Mouse (Mus musculus) heart, embryonic 16.5 days (tissue): ENCODE data around the gene Rab36. TPM values are rescaled to one million over a fixed set of nuclear protein-coding genes. Genes with fewer than 3 reads are reported as not detected.

Experiments used
- ATAC-seq: fragments of 200-750 bp; cut with Nextera tagmentation; replicated peaks from 2 replicates; pipeline ENCODE4 v1.8.0; 2017; ENCODE audit warnings: moderate number of reproducible peaks; ENCODE audit not compliant: insufficient read depth, low FRiP score; ENCODE audit errors: extremely low read depth
- H3K27ac ChIP-seq: fragments of 300-500 bp; sonication (generic); 2 replicates; pipeline ENCODE4 v1.5.1; 2014; ENCODE audit warnings: mild to moderate bottlenecking, low read length, control low read depth, moderate library complexity
- H3K27me3 ChIP-seq: fragments of 300-500 bp; sonication (generic); 2 replicates; pipeline ENCODE4 v1.6.1; 2014; ENCODE audit warnings: low read length, mixed read lengths; ENCODE audit not compliant: control insufficient read depth, insufficient read depth
- H3K36me3 ChIP-seq: fragments of 300-500 bp; sonication (generic); 2 replicates; pipeline ENCODE4 v1.6.1; 2014; ENCODE audit not compliant: control insufficient read depth, insufficient read depth
- H3K4me1 ChIP-seq: fragments of 300-500 bp; sonication (generic); 2 replicates; pipeline ENCODE4 v1.6.1; 2014; ENCODE audit warnings: low read length, mixed read lengths; ENCODE audit not compliant: control insufficient read depth, insufficient read depth
- H3K4me2 ChIP-seq: fragments of 300-500 bp; sonication (generic); 2 replicates; pipeline ENCODE4 v1.6.1; 2014; ENCODE audit warnings: low read depth, mild to moderate bottlenecking, control low read depth, low read length
- H3K4me3 ChIP-seq: fragments of 300-500 bp; sonication (generic); 2 replicates; pipeline ENCODE4 v1.5.1; 2014; ENCODE audit warnings: mild to moderate bottlenecking, control low read depth, low read length
- H3K9ac ChIP-seq: fragments of 300-500 bp; sonication (generic); 2 replicates; pipeline ENCODE4 v1.6.1; 2014; ENCODE audit warnings: low read length, control low read depth
- H3K9me3 ChIP-seq: fragments of 300-500 bp; sonication (generic); replicated peaks from 2 replicates; pipeline ENCODE4 v1.6.1; 2016; ENCODE audit warnings: low read length; ENCODE audit not compliant: control insufficient read depth
- WGBS: fragments of 180-500 bp; shearing (Covaris S2); extraction: QIAGEN DNeasy Blood & Tissue Kit; methylation state at CpG from one replicate; pipeline ENCODE4 v1.1.7; 2014; 5-methylcytosine and 5-hydroxymethylcytosine counted together
- polyA plus RNA-seq: library from polyadenylated mRNA; unstranded; fragments of >200 nt; fragmentation: Nextera tagmentation; extraction: Ambion mirVana; gene quantifications from 2 replicates; pipeline ENCODE4 v1.2.1, GENCODE M21; 2015

Rab36 gene
- polyA plus RNA-seq, 1 experiment from 2014 or later = 1.7 TPM

DNA sequence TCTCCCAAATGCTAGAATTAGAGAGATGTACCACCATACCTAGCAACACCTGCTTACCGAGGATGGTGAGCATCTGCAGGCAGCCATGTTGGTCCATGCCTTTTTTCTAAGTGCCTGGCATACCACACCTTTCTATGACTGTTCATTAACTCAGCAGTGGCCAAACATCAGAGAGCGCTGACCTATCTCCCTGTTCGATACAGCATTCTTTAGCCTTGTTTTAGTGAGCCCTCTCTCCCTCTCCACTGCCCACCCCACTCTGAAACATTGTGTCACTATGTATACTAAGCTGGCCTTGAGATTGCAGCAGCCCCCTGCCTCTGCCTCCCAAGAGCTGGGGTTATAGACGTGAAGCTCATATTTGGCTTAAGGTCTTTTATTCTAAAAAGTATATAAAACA, 16.8 kb downstream of the Rab36 start:
- H3K4me2 ChIP-seq = no peak overlapping the region
- H3K27me3 ChIP-seq = peaks cover 36% of the 10 kb centered on the region
- H3K27ac ChIP-seq = no peak overlapping the region
- H3K9me3 ChIP-seq = no peaks in the 10 kb centered on the region
- H3K4me1 ChIP-seq = peaks cover 13% of the 10 kb centered on the region
- 63% methylated on average over 4 of the region's 4 CpGs for WGBS
- no peak overlapping the region for H3K4me3 ChIP-seq
- H3K36me3 ChIP-seq = no peaks in the 10 kb centered on the region
- ATAC-seq = no peak
- no peak overlapping the region for H3K9ac ChIP-seq

DNA sequence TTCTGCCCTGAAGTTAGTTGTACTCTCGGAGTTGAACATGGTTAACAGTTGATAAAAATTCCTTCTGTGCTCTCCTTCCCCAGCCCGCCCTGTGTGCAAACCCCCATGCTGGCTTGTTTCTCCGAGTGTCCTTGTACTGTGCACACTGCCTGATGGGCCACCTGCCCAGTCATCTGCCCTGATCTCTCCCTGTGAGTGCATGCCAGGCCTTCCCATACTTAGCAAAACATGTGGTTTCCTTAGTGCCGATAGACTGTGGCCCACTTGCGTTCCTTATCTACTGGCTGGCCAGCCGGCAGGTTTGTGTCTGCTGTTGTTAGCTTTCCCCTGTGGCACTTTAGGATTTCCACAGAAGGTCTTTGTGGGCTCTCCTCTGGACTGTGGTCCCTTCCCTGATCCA, 17.3 kb downstream of the Rab36 start:
- peaks cover 13% of the 10 kb centered on the region for H3K4me1 ChIP-seq
- no peak overlapping the region for H3K9ac ChIP-seq
- H3K27me3 ChIP-seq = peaks cover 36% of the 10 kb centered on the region
- H3K9me3 ChIP-seq = no peaks in the 10 kb centered on the region
- H3K36me3 ChIP-seq = no peaks in the 10 kb centered on the region
- H3K4me3 ChIP-seq = no peak overlapping the region
- H3K4me2 ChIP-seq = peak overlapping the region; percentile 8; the same call in 1 of the 2 replicates
- 20% methylated on average over 6 of the region's 6 CpGs for WGBS
- peak; percentile 61 for ATAC-seq
- no peak overlapping the region for H3K27ac ChIP-seq

DNA sequence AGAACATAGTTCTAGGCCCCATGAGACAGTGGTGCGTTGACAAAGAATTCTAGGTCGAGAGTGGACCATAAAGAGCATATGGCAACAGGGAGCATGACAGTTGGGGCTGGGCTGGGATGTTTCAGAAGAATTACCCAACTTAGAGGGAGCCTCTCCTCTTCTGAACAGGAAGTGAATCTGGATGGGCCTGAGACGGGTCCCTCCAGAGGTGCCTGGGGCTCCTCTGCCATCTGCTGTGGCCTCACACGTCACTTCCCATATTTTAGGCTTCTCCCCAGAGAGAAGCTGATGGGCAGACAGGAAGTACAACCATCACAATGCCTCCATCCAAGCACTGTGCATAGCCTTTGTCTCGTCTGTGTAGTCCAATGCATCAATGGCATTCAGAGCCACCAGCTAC, 18.8 kb downstream of the Rab36 start:
- H3K9me3 ChIP-seq = no peaks in the 10 kb centered on the region
- H3K4me3 ChIP-seq = no peak overlapping the region
- H3K27ac ChIP-seq = no peak overlapping the region
- H3K4me2 ChIP-seq = no peak overlapping the region
- peaks cover 20% of the 10 kb centered on the region for H3K4me1 ChIP-seq
- WGBS = 79% methylated on average over 5 of the region's 5 CpGs
- H3K27me3 ChIP-seq = peaks cover 36% of the 10 kb centered on the region
- ATAC-seq = no peak
- H3K9ac ChIP-seq = no peak overlapping the region
- H3K36me3 ChIP-seq = no peaks in the 10 kb centered on the region

DNA sequence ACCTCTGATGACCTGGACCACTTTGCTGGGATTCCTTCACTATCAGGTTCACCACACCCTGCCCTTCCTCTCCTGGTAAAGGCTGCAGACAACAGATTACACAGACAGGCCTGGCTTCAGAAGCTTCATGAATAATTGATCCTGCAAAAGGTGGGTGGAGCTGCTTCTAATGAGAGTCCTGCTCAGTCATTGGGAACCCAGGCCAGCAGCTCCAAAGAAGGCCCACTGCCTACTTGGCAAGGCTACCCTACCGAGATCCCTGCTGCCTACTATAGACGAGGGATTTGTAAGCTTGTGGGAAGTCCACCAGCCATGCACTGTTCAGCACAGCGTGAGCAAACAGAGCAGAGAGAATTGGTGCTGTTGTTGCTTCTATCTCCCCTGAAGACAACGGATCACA, 19.4 kb downstream of the Rab36 start:
- 27% methylated on average over 4 of the region's 4 CpGs for WGBS
- Histone ChIP-seq H3K4me2 (no peak overlapping the region), H3K9me3 (no peaks in the 10 kb centered on the region), H3K4me1 (peaks cover 20% of the 10 kb centered on the region), H3K4me3 (no peak overlapping the region), H3K9ac (no peak overlapping the region), H3K36me3 (no peaks in the 10 kb centered on the region), H3K27me3 (peaks cover 36% of the 10 kb centered on the region), H3K27ac (no peak overlapping the region)
- ATAC-seq = no peak

DNA sequence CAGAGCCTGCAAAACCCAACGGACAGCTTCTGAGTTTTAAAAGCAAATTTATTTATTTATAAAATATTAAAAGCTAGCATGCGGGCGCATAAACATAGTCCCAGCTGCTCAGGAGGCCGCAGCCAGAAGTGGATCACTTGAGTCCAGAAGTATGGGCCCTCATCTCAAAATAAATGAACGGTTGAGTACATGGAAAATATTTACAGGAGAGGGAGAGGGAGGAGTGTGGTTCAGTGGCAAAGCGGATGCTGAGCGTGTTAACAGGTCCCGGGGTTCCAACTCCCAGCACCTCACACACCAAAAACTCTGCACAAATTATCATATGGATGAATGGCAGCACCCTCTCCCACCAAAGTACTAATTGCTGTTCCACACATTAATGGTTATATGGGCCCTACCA, 21.5 kb downstream of the Rab36 start:
- Histone ChIP-seq H3K4me2 (no peak overlapping the region), H3K27me3 (peaks cover 28% of the 10 kb centered on the region), H3K27ac (no peak overlapping the region), H3K4me1 (peaks cover 40% of the 10 kb centered on the region), H3K9me3 (no peaks in the 10 kb centered on the region), H3K4me3 (no peak overlapping the region), H3K9ac (no peak overlapping the region), H3K36me3 (no peaks in the 10 kb centered on the region)
- no peak for ATAC-seq
- 73% methylated on average over 8 of the region's 8 CpGs for WGBS

DNA sequence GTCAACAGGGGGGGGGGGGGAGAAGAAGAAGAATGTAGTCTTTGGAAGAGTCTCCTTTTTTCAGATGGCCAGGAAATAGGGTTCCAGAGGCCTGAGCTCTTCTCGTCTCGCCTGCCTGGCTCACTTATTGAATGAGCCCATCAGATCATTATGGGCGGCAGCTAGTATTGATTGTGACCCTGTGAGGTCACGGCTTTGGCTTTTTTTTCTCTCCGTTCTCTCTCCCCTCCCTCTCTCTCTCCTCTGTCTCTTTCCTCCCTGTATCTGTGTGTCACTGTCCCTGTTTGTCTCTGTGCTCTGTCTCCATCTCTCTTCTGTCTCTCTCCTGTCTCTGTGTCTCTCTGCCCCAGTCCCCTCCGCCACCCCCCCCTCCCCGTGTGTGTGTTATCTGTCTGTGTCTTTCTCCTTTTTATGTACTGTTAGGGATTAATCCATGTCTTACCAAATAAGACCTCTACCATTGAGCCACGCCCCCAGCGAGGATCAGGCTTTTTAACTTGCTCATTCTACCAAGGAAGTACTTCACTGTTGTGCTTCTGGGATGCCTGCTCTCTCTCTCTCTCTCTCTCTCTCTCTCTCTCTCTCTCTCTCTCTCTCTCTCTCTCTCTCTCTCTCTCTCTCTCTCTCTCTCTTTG, 22.0 kb downstream of the Rab36 start:
- H3K4me1 ChIP-seq = peaks cover 43% of the 10 kb centered on the region
- ATAC-seq = no peak
- peaks cover 28% of the 10 kb centered on the region for H3K27me3 ChIP-seq
- H3K4me3 ChIP-seq = no peak overlapping the region
- H3K9me3 ChIP-seq = no peaks in the 10 kb centered on the region
- H3K27ac ChIP-seq = no peak overlapping the region
- WGBS = 45% methylated on average over 9 of the region's 9 CpGs
- H3K9ac ChIP-seq = no peak overlapping the region
- H3K36me3 ChIP-seq = no peaks in the 10 kb centered on the region
- H3K4me2 ChIP-seq = no peak overlapping the region

DNA sequence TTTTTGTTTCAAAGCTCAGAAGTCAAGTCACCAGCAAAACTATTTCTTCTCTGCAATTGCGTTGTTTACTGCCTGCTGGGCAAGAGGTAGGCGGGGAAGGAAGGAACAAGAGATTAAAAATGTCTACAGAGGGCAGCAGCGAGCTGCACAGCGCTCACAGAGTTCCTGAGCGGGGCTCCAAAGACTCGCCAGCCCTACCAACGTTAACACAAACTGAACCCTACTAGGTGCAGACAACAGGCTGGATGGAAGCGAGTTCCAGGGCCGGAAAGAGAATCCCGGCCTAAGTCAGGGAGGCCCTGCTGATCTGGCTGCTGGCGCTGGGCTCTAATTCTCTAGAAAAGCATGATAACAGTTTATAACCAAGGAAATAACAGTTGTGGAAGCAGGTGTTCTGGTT, 22.5 kb downstream of the Rab36 start:
- H3K36me3 ChIP-seq = no peaks in the 10 kb centered on the region
- H3K4me1 ChIP-seq = peaks cover 43% of the 10 kb centered on the region
- peak overlapping the region; percentile 77 for H3K4me2 ChIP-seq
- H3K4me3 ChIP-seq = no peak overlapping the region
- WGBS = under 1% methylated on average over 11 of the region's 11 CpGs
- no peaks in the 10 kb centered on the region for H3K9me3 ChIP-seq
- ATAC-seq = peak; percentile 37
- peaks cover 28% of the 10 kb centered on the region for H3K27me3 ChIP-seq
- H3K9ac ChIP-seq = no peak overlapping the region
- H3K27ac ChIP-seq = no peak overlapping the region

DNA sequence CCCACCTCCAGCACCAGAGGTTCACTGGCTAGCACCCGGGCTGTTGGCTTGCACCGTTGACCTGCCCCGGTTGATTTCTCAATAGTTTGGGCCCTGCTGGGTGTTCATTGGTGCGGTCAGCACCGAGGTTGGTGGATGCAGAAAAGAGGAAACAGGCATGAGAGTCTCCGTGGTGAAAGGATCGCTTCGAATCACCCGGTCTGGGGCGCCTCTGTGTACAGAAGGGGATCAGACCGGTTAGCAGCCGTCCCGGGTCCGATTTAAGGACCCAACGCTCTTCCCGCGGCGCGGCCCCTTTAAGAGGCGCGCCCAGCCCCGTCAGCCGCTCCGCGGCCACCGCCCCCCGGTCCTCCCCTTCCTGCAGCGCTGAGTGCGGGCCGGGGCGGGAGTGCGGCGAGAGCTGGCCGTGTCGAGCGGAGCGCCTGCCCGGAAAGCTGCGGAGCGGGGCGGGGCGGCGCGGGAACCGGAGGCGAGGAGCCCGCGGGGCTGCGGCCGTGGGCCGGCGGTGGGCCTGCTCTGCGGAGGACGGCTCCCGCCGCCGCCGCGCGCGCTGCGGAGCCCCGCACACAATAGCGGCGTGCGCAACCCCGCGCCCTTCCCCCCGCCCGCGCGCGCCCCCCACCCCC, 23.5 kb downstream of the Rab36 start, which contains the start of gene Bcr:
TSS of gene Bcr (plus strand) at position 376 of the 626 bp plus-strand sequence.
- Histone ChIP-seq H3K4me2 (peak within 1 kb of the TSS; percentile 77), H3K36me3 (no peaks in the 10 kb centered on the region), H3K27ac (0 out of 2 replicates have a peak within 1 kb of the TSS, but pooled peaks have one; percentile 30), H3K9ac (peak within 1 kb of the TSS; percentile 83), H3K4me3 (peak within 1 kb of the TSS; percentile 77), H3K27me3 (peaks cover 28% of the 10 kb centered on the region), H3K4me1 (peaks cover 37% of the 10 kb centered on the region), H3K9me3 (no peaks in the 10 kb centered on the region)
- ATAC-seq = peak; percentile 83
- under 1% methylated on average over 57 of the region's 73 CpGs for WGBS

DNA sequence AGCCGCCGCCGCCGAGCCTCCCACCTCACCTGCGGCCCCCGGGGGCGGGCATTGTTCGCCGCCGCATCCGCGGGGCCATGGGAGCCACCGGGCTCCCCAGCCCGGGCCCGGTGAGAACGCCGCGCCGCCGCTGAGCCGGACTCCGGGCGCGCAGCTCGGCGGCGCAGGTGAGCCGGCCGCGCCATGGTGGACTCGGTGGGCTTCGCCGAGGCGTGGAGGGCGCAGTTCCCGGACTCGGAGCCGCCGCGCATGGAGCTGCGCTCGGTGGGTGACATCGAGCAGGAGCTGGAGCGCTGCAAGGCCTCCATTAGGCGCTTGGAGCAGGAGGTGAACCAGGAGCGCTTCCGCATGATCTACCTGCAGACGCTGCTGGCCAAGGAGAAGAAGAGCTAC, 24.0 kb downstream of the Rab36 start:
- H3K27me3 ChIP-seq = peaks cover 24% of the 10 kb centered on the region
- no peak overlapping the region for H3K27ac ChIP-seq
- peak overlapping the region; percentile 77 for H3K4me2 ChIP-seq
- H3K36me3 ChIP-seq = no peaks in the 10 kb centered on the region
- no peaks in the 10 kb centered on the region for H3K9me3 ChIP-seq
- peak; percentile 18; the same call in 1 of the 2 replicates for ATAC-seq
- H3K4me1 ChIP-seq = peaks cover 37% of the 10 kb centered on the region
- H3K4me3 ChIP-seq = peak overlapping the region; percentile 77
- peak overlapping the region; percentile 83 for H3K9ac ChIP-seq
- WGBS = under 1% methylated on average over 36 of the region's 48 CpGs
